Mouse (Mus musculus) ovary, postnatal 36 days (tissue): Measurements from ENCODE around the gene Ano5.

ENCODE experiments used
- DNase-seq: peaks from one replicate; pipeline ENCODE4 v3.0.0; 2022; ENCODE audit warnings: low spot score, mixed read lengths

Ano5 gene

DNA sequence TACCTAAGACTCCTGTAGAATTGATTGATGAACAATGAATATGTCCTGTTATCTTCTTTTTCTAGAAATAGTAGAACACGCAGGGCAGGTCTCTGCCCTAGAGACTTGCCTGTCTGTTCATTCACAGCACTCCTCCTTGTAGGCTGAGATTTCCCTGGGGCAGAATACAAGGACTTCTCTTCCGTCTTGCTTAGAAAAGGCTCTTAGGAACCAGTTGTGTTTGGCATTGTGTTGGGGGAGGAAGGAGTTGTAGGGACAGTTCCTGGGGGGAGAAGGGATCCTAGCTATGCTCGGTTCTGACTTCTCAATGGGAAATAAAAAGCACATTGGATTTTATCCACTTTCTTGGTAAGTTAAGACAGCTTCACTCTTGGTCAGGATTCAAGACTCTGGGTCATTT lies 118.4 kb downstream of the Ano5 start:
- no peak for DNase-seq

DNA sequence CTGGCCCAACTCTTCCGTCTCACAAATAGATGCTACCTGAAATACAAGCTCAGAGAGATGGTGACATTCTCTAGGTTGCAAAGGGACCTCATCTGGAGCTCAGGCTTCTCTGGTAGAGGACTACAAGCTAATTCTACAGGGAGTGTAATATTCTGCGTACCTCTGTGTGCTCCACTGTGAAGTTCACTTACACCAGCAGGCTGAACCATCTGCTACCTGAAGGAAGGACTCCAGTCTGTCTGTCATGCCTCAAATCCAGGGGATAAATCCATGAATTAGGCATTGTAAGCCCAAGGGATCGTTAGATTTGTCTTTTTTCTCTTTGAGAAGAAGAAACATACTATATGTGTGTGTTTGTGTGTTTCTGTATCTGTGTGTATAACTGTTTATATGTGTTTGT lies 120.3 kb downstream of the Ano5 start:
- DNase-seq: no peak

GRCm38 (mm10) chr7:51632543-51633229 lies 121.9 kb downstream of the Ano5 start:
- DNase-seq: no peak

DNA sequence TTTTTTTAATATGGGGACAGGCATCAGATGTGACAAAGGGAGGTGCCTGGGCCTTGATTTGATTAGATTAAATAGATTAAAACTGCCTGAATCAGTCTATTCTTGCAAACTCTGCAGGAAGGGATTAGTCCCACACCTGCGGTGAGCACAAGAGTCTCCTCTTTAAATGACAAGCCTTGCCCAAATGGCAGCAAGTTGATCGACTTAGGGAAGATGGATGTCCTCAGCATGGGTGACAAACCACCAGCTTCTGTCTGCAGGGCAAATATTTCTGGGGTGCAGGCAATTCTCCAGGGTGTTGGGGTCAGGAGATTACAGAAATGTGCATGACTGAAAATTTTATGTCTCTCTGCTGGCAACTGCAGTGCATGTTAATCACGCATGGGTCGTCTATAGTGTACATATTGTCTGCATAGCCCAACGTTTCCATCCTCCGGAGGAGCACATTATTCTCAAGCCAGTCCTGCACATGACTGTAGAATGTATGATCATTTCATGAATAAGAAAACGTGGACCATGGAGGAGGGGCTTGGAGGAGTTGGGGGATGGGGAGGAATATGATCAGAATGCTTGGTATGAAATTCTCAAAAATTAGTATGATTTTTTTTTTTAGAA lies 122.5 kb downstream of the Ano5 start:
- no peak for DNase-seq
